Comparison of ENCODE assay signal across 8 mouse cellular contexts in the genomic region with DNA sequence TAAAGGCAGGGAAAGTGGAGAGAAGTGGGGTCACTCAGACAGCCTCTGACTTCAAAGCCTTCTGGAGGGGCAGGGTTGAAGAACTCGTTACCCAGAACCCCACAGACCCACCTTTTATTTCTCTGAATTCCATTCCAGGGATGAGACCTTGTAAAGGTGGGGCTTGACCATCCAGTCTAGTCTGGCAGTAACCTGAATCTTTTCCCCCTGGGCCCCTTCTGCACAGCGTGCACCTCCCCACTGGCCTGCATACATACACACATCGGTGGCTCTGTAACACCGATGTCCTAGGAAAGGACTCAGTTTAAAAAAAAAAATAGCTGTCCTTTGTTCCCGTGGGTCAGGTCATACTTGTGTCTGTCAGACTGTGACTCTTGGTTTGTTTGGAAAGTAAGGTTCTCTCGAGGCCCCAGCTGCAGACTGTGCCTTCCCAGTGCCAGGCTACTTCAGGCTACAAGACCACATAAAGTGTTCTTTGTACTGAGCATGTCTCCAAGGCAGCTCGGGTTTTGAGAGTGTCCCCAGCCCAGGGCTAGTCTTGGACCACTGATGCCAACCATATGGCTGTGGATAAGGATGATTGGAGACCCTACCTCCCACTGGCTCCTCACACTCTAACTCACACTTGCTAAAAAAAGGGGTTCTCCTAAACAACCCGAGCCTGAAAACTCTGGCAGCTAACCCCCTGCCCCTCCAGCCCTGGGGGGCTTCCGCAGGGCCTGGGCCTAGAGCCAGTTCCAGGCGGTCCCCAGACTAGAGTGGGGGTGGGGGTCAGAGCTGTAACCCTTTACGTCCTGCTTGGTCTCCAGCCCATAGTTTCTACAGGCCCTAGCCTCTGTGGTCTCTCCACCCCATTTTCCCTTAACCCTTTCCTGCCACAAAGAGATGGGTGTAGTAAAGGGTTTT. TPM values are rescaled to one million over a fixed set of nuclear protein-coding genes. Genes with fewer than 3 reads are reported as not detected.
DNase-seq lines count a peak whose midpoint lies in the region; ATAC-seq and TF ChIP-seq lines count a peak whose summit lies in the region.

No protein-coding gene starts in this region.

- 4% methylated on average over 11 of the region's 11 CpGs for WGBS in hindbrain, embryonic 11.5 days

- H3K9ac ChIP-seq in hindbrain, embryonic 11.5 days (ENCODE audit: low read depth, low read length) = peak overlapping the region; percentile 70

- H3K27me3 ChIP-seq in hindbrain, embryonic 11.5 days (ENCODE audit: control insufficient read depth, insufficient read depth, low read length) = no peaks in the 10 kb centered on the region

- no peak overlapping the region for H3K4me3 ChIP-seq in layer of hippocampus, adult 2 months
- peak overlapping the region; percentile 51; the same call in 1 of the 2 replicates for H3K4me3 ChIP-seq in hindbrain, embryonic 11.5 days (ENCODE audit: low read depth, low read length)

- no peak for DNase-seq in layer of hippocampus, adult 2 months (ENCODE audit: low spot score in 2 of 2)
- no peak for DNase-seq in layer of hippocampus, adult 9-10 months (ENCODE audit: low spot score)
- DNase-seq in embryo, embryonic 10.5 days (ENCODE audit: low spot score) = peak; percentile 86
- peak; percentile 69 for DNase-seq in hindbrain, embryonic 11.5 days (ENCODE audit: low spot score)
- DNase-seq in mesoderm, embryonic 11.5 days (ENCODE audit: low read depth, low spot score) = peak; percentile 73
- no peak for DNase-seq in spleen, adult 18-20 months
- DNase-seq in ovary, postnatal 14 days (ENCODE audit: low spot score) = no peak
- DNase-seq in urinary bladder, adult 18-20 months (ENCODE audit: low spot score in 2 of 2) = no peak

- ATAC-seq in hindbrain, embryonic 11.5 days (ENCODE audit: low FRiP score) = peak; percentile 76

- no peaks in the 10 kb centered on the region for H3K36me3 ChIP-seq in hindbrain, embryonic 11.5 days (ENCODE audit: control insufficient read depth, insufficient read depth, low read length)

- H3K9me3 ChIP-seq in hindbrain, embryonic 11.5 days (ENCODE audit: control insufficient read depth, low read length) = no peaks in the 10 kb centered on the region

- peaks cover 15% of the 10 kb centered on the region for H3K4me1 ChIP-seq in hindbrain, embryonic 11.5 days (replicated peaks; ENCODE audit: control insufficient read depth, insufficient read depth, low read length)

- peak overlapping the region; percentile 49; the same call in 1 of the 2 replicates for H3K27ac ChIP-seq in layer of hippocampus, adult 2 months
- H3K27ac ChIP-seq in hindbrain, embryonic 11.5 days (ENCODE audit: low read depth, low read length) = peak overlapping the region; percentile 85

- no peak for TF ChIP-seq CTCF in layer of hippocampus, adult 2 months (conservative IDR thresholded peaks at IDR 0.05)

- peak overlapping the region; percentile 64 for H3K4me2 ChIP-seq in hindbrain, embryonic 11.5 days (replicated peaks; ENCODE audit: low read depth, low read length)

RNA-seq across cellular contexts. Expression of gene Nynrin, which starts 0.9 kb away (rescaled TPM):
- total RNA-seq in layer of hippocampus, adult 2 months (2021) = 1 to 10 TPM; 7.9 to 8.9 TPM
- 8.3 and 8.8 TPM in 2 replicates for polyA plus RNA-seq in hindbrain, embryonic 11.5 days (2014; fragmentation: Nextera tagmentation; extraction: Ambion mirVana)

RNA-seq across cellular contexts. Expression of gene Nfatc4, which starts 30.0 kb away (rescaled TPM):
- total RNA-seq in layer of hippocampus, adult 2 months (2021) = 1 to 10 TPM; 2.6 TPM
- 19.5 and 25.5 TPM in 2 replicates for polyA plus RNA-seq in hindbrain, embryonic 11.5 days (2014; fragmentation: Nextera tagmentation; extraction: Ambion mirVana)

RNA-seq across cellular contexts. Expression of gene Cbln3, which starts 31.3 kb away (rescaled TPM):
- under 1 TPM; 0.32 to 0.54 TPM for total RNA-seq in layer of hippocampus, adult 2 months (2021)
- polyA plus RNA-seq in hindbrain, embryonic 11.5 days (2014; fragmentation: Nextera tagmentation; extraction: Ambion mirVana) = 0.17 and 0.31 TPM in 2 replicates

RNA-seq across cellular contexts. Expression of gene Khnyn, which starts 31.8 kb away (rescaled TPM):
- 10 to 100 TPM; 13.2 to 14.7 TPM for total RNA-seq in layer of hippocampus, adult 2 months (2021)
- polyA plus RNA-seq in hindbrain, embryonic 11.5 days (2014; fragmentation: Nextera tagmentation; extraction: Ambion mirVana) = 7.8 and 9.3 TPM in 2 replicates

RNA-seq across cellular contexts. Expression of gene Sdr39u1, which starts 47.2 kb away (rescaled TPM):
- total RNA-seq in layer of hippocampus, adult 2 months (2021) = 10 to 100 TPM; 63.5 to 78.7 TPM
- polyA plus RNA-seq in hindbrain, embryonic 11.5 days (2014; fragmentation: Nextera tagmentation; extraction: Ambion mirVana) = 39.7 and 41.9 TPM in 2 replicates

Comparison
In these comparisons a context has a peak if more than half of its experiments do, and no peak if none do; other contexts are left out.
1. DNase-seq: peak in embryo, embryonic 10.5 days (single experiment), hindbrain, embryonic 11.5 days (single experiment) and mesoderm, embryonic 11.5 days (single experiment); none in layer of hippocampus, adult 2 months (0 of 2), layer of hippocampus, adult 9-10 months (single experiment), spleen, adult 18-20 months (0 of 2), ovary, postnatal 14 days (single experiment) and urinary bladder, adult 18-20 months (0 of 2).